Mouse (Mus musculus) stomach, embryonic 14.5 days (tissue): ENCODE data around the gene Slc15a5. TPM values are rescaled to one million over a fixed set of nuclear protein-coding genes. Genes with fewer than 3 reads are reported as not detected.

Source experiments
- ATAC-seq: fragments of 200-750 bp; cut with Nextera tagmentation; 2 replicates; pipeline ENCODE4 v1.8.0; 2017; ENCODE audit warnings: low read depth, moderate TSS enrichment; ENCODE audit not compliant: insufficient number of reproducible peaks, insufficient read depth, low FRiP score
- H3K27ac ChIP-seq: fragments of 300-500 bp; sonication (generic); 2 replicates; pipeline ENCODE4 v1.5.1; 2014; ENCODE audit warnings: mild to moderate bottlenecking, low read length, moderate library complexity, mixed read lengths
- H3K27me3 ChIP-seq: fragments of 300-500 bp; sonication (generic); 2 replicates; pipeline ENCODE4 v1.6.1; 2014; ENCODE audit warnings: low read length, control low read depth, mixed read lengths; ENCODE audit not compliant: control insufficient read depth, insufficient read depth
- H3K36me3 ChIP-seq: fragments of 300-500 bp; sonication (generic); 2 replicates; pipeline ENCODE4 v1.6.1; 2014; ENCODE audit warnings: mild to moderate bottlenecking, control low read depth, low read length, moderate library complexity, mixed read lengths; ENCODE audit not compliant: control insufficient read depth, insufficient read depth
- H3K4me1 ChIP-seq: fragments of 300-500 bp; sonication (generic); 2 replicates; pipeline ENCODE4 v1.6.1; 2014; ENCODE audit warnings: low read length, control low read depth, mixed read lengths; ENCODE audit not compliant: control insufficient read depth, insufficient read depth
- H3K4me2 ChIP-seq: fragments of 300-500 bp; sonication (generic); replicated peaks from 2 replicates; pipeline ENCODE4 v1.6.1; 2014; ENCODE audit warnings: low read depth, low read length, control low read depth
- H3K4me3 ChIP-seq: fragments of 300-500 bp; sonication (generic); 2 replicates; pipeline ENCODE4 v1.5.1; 2014; ENCODE audit warnings: low read depth, low read length, control low read depth
- H3K9ac ChIP-seq: fragments of 300-500 bp; sonication (generic); replicated peaks from 2 replicates; pipeline ENCODE4 v1.6.1; 2014; ENCODE audit warnings: low read depth, mild to moderate bottlenecking, control low read depth, low read length, moderate library complexity, mixed read lengths
- H3K9me3 ChIP-seq: fragments of 300-500 bp; sonication (generic); 2 replicates; pipeline ENCODE4 v1.6.1; 2016; ENCODE audit warnings: low read depth, low read length, control low read depth; ENCODE audit not compliant: control insufficient read depth
- WGBS: fragments of 180-500 bp; shearing (Covaris S2); extraction: QIAGEN DNeasy Blood & Tissue Kit; methylation state at CpG from one replicate; pipeline ENCODE4 v1.1.7; 2014; 5-methylcytosine and 5-hydroxymethylcytosine counted together
- polyA plus RNA-seq: library from polyadenylated mRNA; unstranded; fragments of >200 nt; fragmentation: Nextera tagmentation; extraction: Ambion mirVana; gene quantifications from 2 replicates; pipeline ENCODE4 v1.2.1, GENCODE M21; 2014

Slc15a5 gene
- polyA plus RNA-seq, 1 experiment from 2014 or later: not detected

- no peak for ATAC-seq
Observed at GRCm38 (mm10) chr6:138006525-138007251, 73.0 kb downstream of the Slc15a5 start.

GRCm38 (mm10) chr6:137989853-137990252 is 89.9 kb downstream of the Slc15a5 start:
- Histone ChIP-seq H3K27me3 (no peaks in the 10 kb centered on the region), H3K27ac (no peak overlapping the region), H3K4me2 (no peak overlapping the region), H3K9ac (no peak overlapping the region), H3K4me3 (no peak overlapping the region), H3K36me3 (no peaks in the 10 kb centered on the region), H3K4me1 (no peaks in the 10 kb centered on the region), H3K9me3 (no peaks in the 10 kb centered on the region)
- ATAC-seq: no peak

More at GRCm38 (mm10) chr6:138006525-138007251, 73.0 kb downstream of the Slc15a5 start:
- no peaks in the 10 kb centered on the region for H3K27me3 ChIP-seq
- no peaks in the 10 kb centered on the region for H3K4me1 ChIP-seq
- no peaks in the 10 kb centered on the region for H3K36me3 ChIP-seq
- no peak overlapping the region for H3K9ac ChIP-seq
- WGBS: 65% methylated on average over 27 of the region's 27 CpGs
- H3K4me2 ChIP-seq: no peak overlapping the region
- H3K9me3 ChIP-seq: no peaks in the 10 kb centered on the region
- H3K27ac ChIP-seq: no peak overlapping the region
- H3K4me3 ChIP-seq: no peak overlapping the region

- 90% methylated on average over 6 of the region's 6 CpGs for WGBS
- H3K9me3 ChIP-seq: no peaks in the 10 kb centered on the region
- no peak overlapping the region for H3K4me2 ChIP-seq
- H3K9ac ChIP-seq: no peak overlapping the region
- no peaks in the 10 kb centered on the region for H3K27me3 ChIP-seq
- no peaks in the 10 kb centered on the region for H3K36me3 ChIP-seq
- no peak overlapping the region for H3K4me3 ChIP-seq
- H3K27ac ChIP-seq: no peak overlapping the region
- no peaks in the 10 kb centered on the region for H3K4me1 ChIP-seq
- ATAC-seq: no peak
Observed at GRCm38 (mm10) chr6:137985169-137985568, 94.5 kb downstream of the Slc15a5 start.

- Histone ChIP-seq H3K4me3 (no peak overlapping the region), H3K4me1 (no peaks in the 10 kb centered on the region), H3K36me3 (no peaks in the 10 kb centered on the region), H3K4me2 (no peak overlapping the region), H3K9me3 (no peaks in the 10 kb centered on the region), H3K27me3 (no peaks in the 10 kb centered on the region), H3K9ac (no peak overlapping the region), H3K27ac (no peak overlapping the region)
- 64% methylated on average over 19 of the region's 19 CpGs for WGBS
- no peak for ATAC-seq
Observed at GRCm38 (mm10) chr6:137982195-137982737, 97.5 kb downstream of the Slc15a5 start.

- ATAC-seq: no peak
- H3K36me3 ChIP-seq: no peaks in the 10 kb centered on the region
- H3K27ac ChIP-seq: no peak overlapping the region
- H3K9me3 ChIP-seq: no peaks in the 10 kb centered on the region
- no peaks in the 10 kb centered on the region for H3K4me1 ChIP-seq
- no peak overlapping the region for H3K9ac ChIP-seq
- no peak overlapping the region for H3K4me2 ChIP-seq
- H3K4me3 ChIP-seq: no peak overlapping the region
- 71% methylated on average over 10 of the region's 10 CpGs for WGBS
- no peaks in the 10 kb centered on the region for H3K27me3 ChIP-seq
Observed at GRCm38 (mm10) chr6:137980905-137981696, 98.6 kb downstream of the Slc15a5 start.

- Histone ChIP-seq H3K4me2 (no peak overlapping the region), H3K27ac (no peak overlapping the region), H3K27me3 (no peaks in the 10 kb centered on the region), H3K36me3 (no peaks in the 10 kb centered on the region), H3K4me1 (no peaks in the 10 kb centered on the region), H3K9me3 (no peaks in the 10 kb centered on the region), H3K4me3 (no peak overlapping the region), H3K9ac (no peak overlapping the region)
- WGBS: 70% methylated on average over 8 of the region's 8 CpGs
- ATAC-seq: no peak
Observed at GRCm38 (mm10) chr6:137980413-137980812, 99.3 kb downstream of the Slc15a5 start.

- H3K36me3 ChIP-seq: no peaks in the 10 kb centered on the region
- 70% methylated on average over 12 of the region's 12 CpGs for WGBS
- no peak overlapping the region for H3K4me3 ChIP-seq
- no peak for ATAC-seq
- H3K27ac ChIP-seq: no peak overlapping the region
- H3K4me1 ChIP-seq: no peaks in the 10 kb centered on the region
- no peak overlapping the region for H3K9ac ChIP-seq
- no peaks in the 10 kb centered on the region for H3K9me3 ChIP-seq
- H3K27me3 ChIP-seq: no peaks in the 10 kb centered on the region
- no peak overlapping the region for H3K4me2 ChIP-seq
Observed at GRCm38 (mm10) chr6:137979802-137980201, 99.9 kb downstream of the Slc15a5 start.

- H3K36me3 ChIP-seq: no peaks in the 10 kb centered on the region
- WGBS: 93% methylated on average over 3 of the region's 3 CpGs
- no peaks in the 10 kb centered on the region for H3K27me3 ChIP-seq
Observed at GRCm38 (mm10) chr6:137976021-137976420, 103.7 kb downstream of the Slc15a5 start.

More at GRCm38 (mm10) chr6:137976021-137976420, 103.7 kb downstream of the Slc15a5 start:
- H3K4me1 ChIP-seq: no peaks in the 10 kb centered on the region
- H3K4me3 ChIP-seq: no peak overlapping the region
- no peak overlapping the region for H3K9ac ChIP-seq
- H3K27ac ChIP-seq: no peak overlapping the region
- H3K9me3 ChIP-seq: no peaks in the 10 kb centered on the region
- no peak for ATAC-seq
- no peak overlapping the region for H3K4me2 ChIP-seq
